Mouse (Mus musculus) embryo, embryonic 11.5 days (tissue): ENCODE measurements around the gene Ogfod3.
A peak's percentile ranks its signal among the peaks of the same experiment; 100 is the strongest.

ENCODE experiments used
- DNase-seq: peaks from one replicate; pipeline ENCODE4 v3.0.0-alpha.2; 2012; ENCODE audit warnings: low read depth, low spot score

The Ogfod3 gene

GRCm38 (mm10) chr11:121204161-121205006 lies at the start of gene Ogfod3, which contains the start of gene Hexdc:
TSS of gene Ogfod3 (minus strand) at chr11:121204711.
TSS of gene Hexdc (plus strand) at chr11:121204433.
- peak; percentile 97 for DNase-seq

GRCm38 (mm10) chr11:121250196-121250595 lies 45.7 kb upstream of the Ogfod3 start:
- DNase-seq = no peak

- DNase-seq = no peak
These were observed 35.2 kb upstream of the Ogfod3 start for GRCm38 (mm10) chr11:121239669-121240068.

- no peak for DNase-seq
These were observed 33.0 kb upstream of the Ogfod3 start for GRCm38 (mm10) chr11:121237345-121238128.

- DNase-seq = peak; percentile 98
These were observed 32.2 kb upstream of the Ogfod3 start, which contains the start of gene Narf for GRCm38 (mm10) chr11:121236564-121237344. TSS of gene Narf (plus strand) at chr11:121237253.

GRCm38 (mm10) chr11:121235475-121236238 lies 31.1 kb upstream of the Ogfod3 start:
- no peak for DNase-seq

- DNase-seq = no peak
These were observed 28.2 kb upstream of the Ogfod3 start for GRCm38 (mm10) chr11:121232706-121233105.

GRCm38 (mm10) chr11:121231628-121232291 lies 27.2 kb upstream of the Ogfod3 start:
- DNase-seq = no peak

- DNase-seq = no peak
These were observed 26.7 kb upstream of the Ogfod3 start for GRCm38 (mm10) chr11:121231191-121231590.

GRCm38 (mm10) chr11:121229018-121229439 lies 24.5 kb upstream of the Ogfod3 start, which contains the start of gene Cybc1:
TSS of gene Cybc1 (minus strand) at chr11:121229322.
- DNase-seq = peak; percentile 60

GRCm38 (mm10) chr11:121228129-121229017 lies 23.9 kb upstream of the Ogfod3 start:
- DNase-seq = no peak

GRCm38 (mm10) chr11:121221321-121222010 lies 17.0 kb upstream of the Ogfod3 start:
- no peak for DNase-seq

GRCm38 (mm10) chr11:121220771-121221170 lies 16.3 kb upstream of the Ogfod3 start:
- no peak for DNase-seq

- DNase-seq = no peak
These were observed 15.3 kb upstream of the Ogfod3 start for GRCm38 (mm10) chr11:121219776-121220175.

GRCm38 (mm10) chr11:121216831-121217230 lies 12.3 kb upstream of the Ogfod3 start:
- no peak for DNase-seq

- DNase-seq = no peak
These were observed 701 bp downstream of the Ogfod3 start for GRCm38 (mm10) chr11:121203859-121204160.

- no peak for DNase-seq
These were observed 2.9 kb downstream of the Ogfod3 start for GRCm38 (mm10) chr11:121201436-121202198.

- no peak for DNase-seq
These were observed 3.7 kb downstream of the Ogfod3 start for GRCm38 (mm10) chr11:121200781-121201180.
